Mouse (Mus musculus): ENCODE data around the gene Lmbr1. TPM values are rescaled to one million over a fixed set of nuclear protein-coding genes. Genes with fewer than 3 reads are reported as not detected.
"Not testable (repeated sequence)": the region's sequence is repeated elsewhere in the genome, so short reads cannot be mapped to it uniquely, and the experiment has no call there.

Gene Lmbr1
- 10 to 100 TPM; 10.6 to 12.8 TPM for total RNA-seq (2021)
- long read RNA-seq, experiment 1, full-length matches to known transcripts = 4 of 11 reads
- long read RNA-seq, experiment 1, partial matches to known transcripts = 0 of 11 reads
- long read RNA-seq, experiment 1, other reads (novel, unspliced or antisense) = 7 of 11 reads
- long read RNA-seq, experiment 2, full-length matches to known transcripts = 4 of 5 reads
- long read RNA-seq, experiment 2, partial matches to known transcripts = 0 of 5 reads
- long read RNA-seq, experiment 2, other reads (novel, unspliced or antisense) = 1 of 5 reads

DNA sequence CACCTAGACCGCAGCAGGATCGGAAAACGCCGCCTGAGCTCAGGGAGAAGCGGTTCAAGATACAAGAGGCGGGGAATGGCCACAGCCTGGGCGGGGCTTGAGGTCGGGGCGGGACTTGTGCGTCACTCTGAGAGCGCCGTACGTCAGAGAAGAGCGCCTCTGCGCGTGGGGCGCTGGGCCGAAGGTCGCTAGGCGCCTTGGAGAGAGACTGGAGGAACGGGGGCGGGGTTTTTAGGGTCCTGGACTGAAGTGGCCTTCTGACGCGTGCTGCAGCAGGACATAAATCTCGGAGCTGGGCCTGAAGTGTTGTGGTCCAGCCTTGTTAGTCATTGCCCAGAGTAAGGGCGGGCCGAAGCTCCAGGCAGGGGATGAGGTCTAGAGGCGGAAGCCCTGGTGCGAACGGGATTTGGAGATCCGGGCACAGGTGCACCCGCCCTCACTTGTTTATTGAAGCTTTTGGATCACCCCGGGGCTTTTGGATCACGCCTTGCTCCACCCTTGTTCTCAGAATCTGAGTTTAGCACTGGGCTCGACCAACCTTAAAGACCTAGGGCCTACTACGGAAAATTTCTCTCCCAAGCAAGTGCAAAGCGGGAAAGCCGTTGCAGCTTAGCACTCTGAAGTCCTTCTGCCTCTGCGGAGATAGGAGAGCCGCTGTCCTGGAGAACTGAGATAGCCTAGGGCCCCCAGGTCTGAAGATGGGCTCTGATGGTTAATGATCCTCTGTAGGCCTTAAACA, at the start of gene Lmbr1:
TSS of gene Lmbr1 (minus strand) at position 93 of the 739 bp plus-strand sequence.
- DNase-seq = peak; percentile 95

DNA sequence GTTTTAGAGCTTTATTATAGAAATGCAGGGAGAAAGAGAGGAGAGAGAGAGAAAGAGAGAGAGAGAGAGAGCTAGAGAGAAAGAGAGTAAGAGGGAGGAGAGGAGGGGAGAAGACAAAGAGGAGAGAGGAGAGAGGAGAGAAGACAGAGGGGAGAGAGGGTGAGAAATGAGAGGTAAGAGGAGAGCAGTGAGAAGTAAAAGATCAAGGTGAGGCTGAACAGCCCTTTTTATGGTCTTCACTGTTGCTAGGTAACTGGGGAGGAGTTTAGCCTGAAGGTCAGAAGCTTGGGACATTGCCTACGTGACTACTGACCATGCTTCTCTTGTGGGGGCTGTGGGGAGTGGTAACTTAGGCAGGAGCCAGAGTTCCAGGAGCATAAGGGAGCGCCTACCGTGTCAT, 45.1 kb upstream of the Lmbr1 start:
- DNase-seq = not testable (repeated sequence)

DNA sequence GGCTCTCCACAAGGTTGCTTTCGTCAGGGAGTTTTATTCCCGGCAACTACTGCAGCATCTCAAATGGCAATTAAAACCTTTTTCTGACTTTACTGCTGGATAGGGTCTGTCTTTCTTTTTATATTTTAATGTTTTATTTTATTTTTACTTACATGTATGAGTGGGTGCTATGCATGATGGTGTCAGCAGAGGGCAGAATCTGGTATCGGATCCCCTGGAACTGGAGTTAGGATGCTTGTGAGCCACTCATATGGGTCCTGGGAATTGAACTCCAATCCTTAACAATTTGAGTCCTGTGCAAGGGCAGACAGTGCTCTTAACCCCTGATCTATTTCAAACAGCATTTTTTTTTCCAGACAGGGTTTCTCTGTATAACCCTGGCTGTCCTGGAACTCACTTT, 34.9 kb upstream of the Lmbr1 start:
- peak; percentile 3 to 17 for DNase-seq

DNA sequence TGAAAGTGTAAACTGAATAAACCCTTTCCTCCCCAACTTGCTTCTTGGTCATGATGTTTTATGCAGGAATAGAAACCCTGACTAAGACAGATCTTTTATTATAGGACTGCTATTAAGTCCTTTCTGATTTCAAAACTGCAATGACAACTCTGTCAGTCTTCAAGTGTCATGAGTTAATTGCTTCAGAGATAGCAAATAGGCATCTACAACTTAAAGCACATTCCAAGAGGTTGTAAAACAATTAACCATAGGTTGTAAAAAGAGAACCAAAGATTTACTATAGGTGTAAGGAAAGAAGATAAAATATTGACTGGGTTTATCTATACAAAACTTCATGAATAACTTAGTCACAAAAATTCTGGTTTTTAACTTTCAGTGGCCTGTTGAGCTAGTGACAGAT, 32.7 kb upstream of the Lmbr1 start:
- no peak for DNase-seq

DNA sequence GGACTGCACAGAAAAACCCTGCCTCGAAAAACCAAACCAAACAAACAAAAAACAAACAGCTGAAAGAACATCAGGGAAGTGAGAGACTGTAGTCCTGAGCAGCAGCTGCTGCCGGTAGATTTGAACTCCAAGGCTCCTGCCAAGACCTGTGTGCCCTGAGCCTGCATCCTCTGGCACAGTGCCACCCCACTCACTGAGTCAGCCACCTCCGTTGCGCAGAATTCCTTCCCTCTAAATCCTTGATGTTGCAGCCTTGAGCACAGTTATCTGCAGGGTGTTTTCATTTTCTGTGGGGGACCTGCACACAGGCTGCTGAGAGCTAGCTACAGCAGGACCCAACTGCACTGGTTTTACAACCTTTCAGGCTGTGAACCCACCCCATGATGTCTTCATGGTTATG, 20.2 kb upstream of the Lmbr1 start:
- DNase-seq = peak; percentile 82 to 87

DNA sequence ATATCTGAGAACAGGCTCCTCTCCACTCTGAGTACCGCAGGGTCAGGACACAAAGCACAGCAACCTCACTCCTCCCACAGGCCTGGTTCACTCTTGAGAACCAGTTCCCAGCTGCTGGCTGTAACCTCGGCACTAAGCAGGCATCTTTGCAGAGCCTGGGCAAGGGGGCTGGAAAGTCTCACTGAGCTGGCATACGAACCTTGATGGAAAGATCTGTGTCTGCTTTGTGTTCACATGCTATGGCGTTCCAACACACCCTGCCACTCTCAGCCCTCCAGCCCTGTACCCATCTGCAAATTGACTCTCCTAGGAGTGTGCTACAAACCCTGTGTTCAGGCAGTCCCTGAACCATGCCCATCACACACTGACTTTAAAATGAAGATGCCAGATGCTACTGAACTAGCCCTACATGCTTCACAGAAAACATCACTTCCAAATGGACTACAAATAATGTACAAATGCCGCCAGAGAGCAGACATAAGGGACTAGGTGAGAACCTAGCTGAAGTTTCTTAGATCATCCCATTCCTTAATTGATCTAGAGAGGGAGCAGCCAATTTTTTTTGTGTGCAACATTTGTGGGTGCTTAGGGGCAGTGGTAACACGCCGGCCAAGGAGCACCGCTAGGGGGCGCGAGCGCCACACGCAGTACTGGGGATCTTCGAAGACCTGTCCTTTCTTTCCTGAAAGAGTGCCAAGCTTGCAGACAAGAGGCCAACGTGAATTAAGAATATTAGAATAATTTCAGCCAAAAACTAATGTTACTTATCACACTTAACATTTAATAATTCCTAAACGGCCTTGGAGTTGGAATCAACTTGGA, 11.0 kb upstream of the Lmbr1 start:
- DNase-seq = peak; percentile 90 to 93

DNA sequence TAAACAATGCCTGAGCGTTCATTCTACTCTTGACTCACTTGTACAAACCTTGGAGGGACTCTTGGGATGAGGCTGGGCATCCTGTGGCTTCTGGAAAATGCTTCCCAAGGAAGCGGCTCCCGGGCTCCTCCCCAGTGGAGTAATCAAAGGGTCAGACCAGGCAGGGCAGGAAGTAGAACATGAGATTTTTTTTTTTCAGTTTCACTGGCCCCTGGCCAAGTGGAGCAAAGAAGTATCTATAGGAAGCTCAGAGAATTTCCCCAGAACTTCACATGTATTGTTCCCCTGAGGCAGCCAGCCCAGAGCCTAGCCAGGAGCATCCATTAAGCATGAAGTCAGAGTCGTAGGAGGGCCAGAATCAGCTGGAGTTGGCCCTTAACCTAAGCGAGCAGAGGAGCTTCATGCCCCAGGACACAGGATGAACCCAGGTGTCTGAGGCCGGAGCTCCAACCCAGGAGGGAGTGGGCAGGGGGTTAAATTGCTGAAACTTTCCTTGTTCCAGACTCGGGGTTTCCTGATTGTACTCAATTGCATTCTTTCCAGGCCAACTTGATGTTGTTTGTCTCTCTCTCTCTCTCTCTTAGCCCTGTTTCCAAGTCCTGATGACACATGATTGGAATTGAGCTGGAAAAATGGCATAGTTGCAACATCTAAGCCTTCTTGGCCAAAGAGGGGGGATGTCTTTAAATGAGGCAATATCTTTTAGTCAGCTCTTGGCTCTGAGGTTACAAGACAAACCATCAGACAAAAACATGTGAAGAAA, 10.2 kb upstream of the Lmbr1 start:
- no peak for DNase-seq

DNA sequence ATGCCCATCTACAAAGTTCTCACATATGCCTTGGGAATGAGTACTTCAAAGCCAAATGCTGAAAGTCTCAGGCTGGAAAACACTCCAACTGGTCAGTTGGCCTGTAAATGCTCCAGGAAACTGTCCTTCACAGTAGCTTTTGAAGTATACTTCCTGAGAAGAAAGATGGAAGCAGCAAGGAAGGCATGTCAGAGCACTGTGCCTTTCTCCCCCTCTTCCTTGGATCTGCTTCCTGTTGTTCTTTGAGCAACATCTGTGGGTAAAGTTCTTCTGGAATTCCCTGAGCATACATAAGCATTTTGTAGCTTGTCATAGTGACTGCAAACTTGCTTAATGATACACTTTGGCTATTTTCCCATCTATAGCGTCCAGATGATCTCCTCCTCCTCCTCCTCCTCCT, 9.4 kb upstream of the Lmbr1 start:
- no peak for DNase-seq

DNA sequence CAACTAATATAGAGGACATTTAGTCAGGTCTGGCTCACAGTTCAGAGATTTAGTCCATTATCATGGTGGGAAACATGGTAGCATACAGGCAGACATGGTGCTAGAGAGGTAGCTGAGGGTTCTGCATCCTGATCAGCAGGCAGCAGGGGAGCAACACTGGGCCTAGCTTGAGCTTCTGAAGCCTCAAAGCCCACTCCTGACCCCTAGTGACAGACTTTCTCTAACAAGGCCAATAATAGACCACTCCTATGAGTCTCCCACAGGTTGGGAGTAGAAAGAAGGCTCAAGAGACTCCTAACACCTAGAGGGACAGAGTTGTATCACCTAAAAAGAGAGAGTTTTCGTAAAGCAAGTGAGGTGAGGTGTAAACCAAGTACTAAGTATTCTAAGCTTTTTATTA, 4.6 kb upstream of the Lmbr1 start:
- no peak for DNase-seq

DNA sequence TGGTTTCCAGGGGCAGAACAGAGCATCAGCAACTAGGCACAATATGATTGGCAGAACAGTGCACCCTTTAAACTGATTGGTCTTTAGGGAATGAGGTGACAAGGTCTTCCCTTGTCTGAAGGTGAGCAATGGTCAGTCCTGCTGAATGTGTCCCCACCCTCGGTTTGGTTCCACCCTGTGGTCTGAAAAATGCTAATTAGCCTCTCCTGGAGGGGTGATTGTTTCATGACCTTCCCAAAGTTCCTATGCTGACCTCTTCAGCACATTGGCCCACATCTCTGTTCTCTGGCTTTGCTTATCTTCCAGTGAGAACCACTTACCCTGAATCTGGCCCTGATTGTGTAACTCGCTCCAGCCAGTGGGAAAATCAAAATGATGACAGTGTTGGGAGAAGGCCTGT, 1.9 kb upstream of the Lmbr1 start:
- no peak for DNase-seq

DNA sequence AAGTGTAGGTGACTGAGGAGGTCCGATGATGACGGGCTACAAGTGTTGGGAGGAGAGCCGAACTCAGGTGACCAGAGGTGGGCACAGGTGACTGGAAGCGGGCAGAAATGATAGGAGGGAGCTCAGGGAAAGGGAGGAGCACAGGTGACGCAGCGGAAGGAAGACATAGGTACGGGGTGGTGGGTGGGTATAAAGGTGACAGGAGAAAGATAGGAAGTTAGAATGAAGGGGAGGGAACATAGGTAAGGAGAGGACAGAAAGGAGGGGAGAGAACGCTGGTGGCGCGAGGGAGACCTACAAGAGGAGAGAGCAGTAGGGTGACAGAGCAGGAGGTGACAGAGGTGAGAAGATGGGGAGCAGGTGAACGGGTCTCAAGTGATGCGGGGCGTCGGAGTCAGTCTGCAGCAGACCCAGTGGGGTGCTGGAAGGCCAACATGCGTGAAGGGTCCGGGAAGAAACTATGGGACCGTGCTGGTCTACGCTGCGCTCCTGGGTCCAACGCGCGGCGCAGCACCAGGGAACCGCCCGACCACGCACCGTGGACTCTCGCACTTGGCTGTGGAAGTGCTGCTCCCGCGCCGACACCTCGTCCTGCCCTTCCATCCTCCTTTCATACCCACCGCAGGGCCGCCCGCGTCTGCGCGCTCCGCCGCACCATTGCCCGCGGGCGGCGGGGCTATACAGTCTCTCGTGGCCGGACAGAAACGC, 446 bp downstream of the Lmbr1 start:
- DNase-seq = no peak

DNA sequence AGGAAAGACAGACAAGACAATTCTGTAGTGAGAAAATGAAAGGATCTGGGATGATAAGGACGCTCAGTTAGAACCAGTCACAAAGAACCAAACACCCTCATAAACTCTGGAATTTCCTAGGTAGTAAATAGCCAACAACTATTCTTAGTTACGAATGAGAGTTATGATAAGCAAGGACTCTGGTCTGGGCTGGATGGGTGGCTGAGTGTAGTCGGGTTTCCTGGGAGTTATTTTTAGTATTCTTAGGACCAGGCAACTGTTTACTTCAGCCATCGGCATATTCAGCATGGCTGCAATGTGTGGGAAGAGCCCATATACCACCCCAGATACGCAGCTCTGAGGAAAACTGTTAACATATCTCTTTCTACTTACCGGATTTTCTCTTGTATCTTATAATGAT, 14.7 kb downstream of the Lmbr1 start:
- no peak for DNase-seq

DNA sequence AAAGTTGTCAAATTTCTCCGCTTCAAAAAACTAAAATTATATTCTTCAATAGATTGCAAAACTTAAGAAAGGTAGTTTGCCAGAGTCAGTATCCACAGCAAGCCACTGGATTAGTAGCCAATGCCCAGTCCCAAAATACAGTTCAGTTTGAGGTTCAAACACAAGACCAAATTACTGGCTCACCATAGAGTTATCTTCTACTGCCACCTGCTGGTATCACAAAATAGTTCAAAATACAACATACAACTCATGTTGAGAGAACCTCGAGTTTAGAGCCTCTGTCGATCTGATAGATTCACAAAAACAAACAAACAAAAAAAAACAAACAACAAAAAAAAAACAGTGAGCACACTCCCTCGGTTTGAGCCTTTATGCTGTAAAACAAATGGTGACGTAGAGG, 42.4 kb downstream of the Lmbr1 start:
- DNase-seq = peak in 1 of 2 experiments; percentile 11

DNA sequence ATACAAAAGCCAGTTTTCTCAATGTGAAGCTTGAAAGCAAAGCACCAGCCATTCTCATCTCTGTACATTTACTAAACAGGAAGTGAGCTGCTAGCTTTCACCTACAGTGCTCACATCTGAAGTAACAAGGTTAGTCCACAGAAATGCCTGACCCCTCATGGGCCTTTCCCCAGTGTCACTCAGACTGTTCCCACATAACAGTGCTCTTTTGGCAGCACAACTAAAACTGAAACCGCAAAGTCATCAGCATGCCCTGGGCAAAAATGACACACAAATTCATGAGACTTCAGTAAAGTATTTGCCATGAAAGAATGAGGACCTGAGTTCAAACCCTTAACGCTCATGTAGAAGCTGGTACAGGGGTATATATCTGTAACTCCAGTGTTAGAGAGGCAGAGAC, 55.7 kb downstream of the Lmbr1 start:
- DNase-seq = no peak

DNA sequence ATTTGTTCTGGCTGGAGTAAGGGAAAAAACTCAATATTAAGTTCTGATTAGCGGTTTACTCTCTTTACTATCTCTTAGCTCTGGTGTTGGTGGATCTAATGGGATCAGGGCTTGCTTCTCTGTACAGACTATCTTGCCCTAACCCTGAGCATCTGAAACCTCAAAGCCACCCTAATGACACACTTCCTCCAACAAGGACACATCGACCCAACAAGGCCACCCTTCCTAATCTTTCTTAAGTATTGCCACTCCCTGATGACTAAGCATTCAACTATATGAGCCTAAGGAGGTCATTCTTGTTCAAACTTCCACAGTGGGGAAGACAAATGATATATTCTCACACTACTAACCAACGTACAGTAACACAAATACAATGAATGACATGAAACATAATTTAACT, 69.0 kb downstream of the Lmbr1 start:
- DNase-seq = no peak

DNA sequence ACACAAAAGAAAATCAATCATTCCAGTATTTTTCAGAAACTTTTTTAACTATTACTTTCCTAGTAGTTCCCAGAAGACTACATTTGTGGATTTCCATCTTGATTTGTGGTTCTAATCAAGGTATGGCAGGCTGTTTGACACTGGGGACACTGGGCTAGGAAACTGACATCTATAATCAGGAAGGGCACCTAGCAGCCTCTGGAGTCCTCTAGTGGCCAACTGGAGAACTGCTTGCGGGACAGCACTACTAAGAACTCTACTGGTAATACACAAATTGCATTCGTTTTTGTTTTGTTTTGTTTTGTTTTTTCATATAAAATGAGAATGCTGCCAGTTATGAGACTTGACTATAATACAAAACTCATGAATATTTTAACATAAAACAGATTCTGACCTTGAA, 85.0 kb downstream of the Lmbr1 start:
- peak; percentile 65 to 74 for DNase-seq

DNA sequence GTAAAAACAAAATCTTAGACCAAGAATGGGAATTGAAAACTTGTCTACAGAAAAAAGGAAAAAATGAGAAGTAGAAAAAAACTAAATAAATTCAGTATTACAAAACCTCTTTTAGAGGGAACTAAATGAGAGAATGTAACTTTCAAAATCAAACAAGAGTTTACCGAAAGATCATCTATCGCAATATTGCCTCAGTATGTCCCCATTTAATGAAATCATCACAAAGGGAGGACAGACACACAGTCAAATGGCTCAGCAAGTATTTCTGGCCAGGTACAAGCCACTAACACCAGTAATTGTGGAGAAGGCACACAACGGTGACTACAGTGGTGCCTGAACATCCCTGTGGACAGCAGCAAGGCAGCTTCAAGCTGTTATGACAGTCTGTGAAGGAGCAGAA, 88.1 kb downstream of the Lmbr1 start:
- no peak for DNase-seq

DNA sequence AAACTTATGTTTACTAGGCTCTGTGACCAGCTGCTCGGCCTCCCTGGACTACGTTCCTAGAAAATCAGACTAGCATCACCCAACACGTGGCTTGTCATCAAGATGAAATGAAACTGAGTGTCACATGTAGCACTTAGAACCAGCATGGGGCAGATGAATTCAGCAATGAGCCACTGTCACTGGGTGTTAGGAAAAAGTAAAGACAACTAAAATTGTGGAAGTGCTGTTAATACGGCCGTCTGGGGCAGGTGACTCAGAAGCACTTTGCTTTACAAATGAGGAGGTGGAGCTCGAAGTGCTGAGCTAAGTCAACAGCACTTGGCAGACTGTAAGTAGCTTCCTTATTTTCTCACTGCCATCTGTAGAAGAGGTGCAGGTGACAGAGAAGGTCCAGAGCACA, 88.5 kb downstream of the Lmbr1 start:
- no peak for DNase-seq

DNA sequence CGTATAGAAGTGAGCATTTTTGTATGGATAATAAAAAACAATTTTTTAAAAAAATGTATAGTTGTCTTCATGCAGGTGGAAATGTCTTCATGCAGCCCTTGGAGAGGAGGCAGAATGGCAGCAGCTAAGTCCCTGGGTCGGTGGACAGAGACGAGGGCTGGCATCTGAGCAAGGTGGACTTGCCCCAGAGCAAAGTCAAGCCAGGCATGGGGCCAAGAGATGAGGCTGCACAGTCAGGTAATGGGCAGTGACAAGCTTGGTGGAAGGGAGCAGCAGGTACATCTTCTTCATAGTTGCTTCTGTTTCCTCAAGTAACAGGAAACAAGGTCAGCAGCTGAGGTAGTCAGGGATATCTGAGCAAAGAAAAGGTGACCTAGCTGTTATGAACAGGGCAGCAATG, 97.1 kb downstream of the Lmbr1 start:
- DNase-seq = no peak

DNA sequence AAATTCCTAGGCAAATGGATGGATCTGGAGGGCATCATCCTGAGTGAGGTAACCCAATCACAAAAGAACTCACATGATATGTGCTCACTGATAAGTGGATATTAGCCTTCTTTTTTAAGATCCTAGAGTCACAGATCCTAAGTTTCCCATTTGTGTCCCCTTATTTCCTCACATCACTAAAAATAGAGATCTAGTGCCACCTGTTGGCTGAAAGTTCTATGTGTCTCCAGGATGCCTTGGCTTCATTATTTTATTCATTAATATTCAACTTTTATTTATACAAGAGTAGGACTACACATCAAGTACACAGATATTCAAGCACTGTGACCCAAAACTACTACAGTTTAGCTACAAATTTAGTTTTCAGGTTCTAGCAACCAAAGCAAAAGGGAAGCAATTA, 103.4 kb downstream of the Lmbr1 start:
- DNase-seq = peak in 1 of 2 experiments; percentile 24

DNA sequence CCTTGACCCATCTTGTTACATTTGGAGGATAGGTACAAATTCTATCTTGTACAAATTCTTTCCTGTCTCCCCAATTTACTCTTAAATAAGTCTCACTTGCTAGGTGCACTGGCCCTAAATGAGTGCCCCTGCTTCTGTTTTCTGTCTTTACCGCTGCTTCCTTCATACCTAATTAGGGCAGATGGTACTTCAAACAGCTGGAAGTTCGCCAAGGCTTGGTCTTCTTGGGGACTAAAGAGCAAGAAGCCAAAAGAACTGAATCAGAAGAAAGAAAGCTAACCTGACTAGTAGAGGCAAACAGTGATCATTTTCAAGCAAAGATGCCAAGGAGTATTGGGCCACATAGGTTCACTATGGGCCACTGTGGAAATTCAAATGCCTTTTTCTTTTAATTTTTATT, 104.8 kb downstream of the Lmbr1 start:
- DNase-seq = no peak

DNA sequence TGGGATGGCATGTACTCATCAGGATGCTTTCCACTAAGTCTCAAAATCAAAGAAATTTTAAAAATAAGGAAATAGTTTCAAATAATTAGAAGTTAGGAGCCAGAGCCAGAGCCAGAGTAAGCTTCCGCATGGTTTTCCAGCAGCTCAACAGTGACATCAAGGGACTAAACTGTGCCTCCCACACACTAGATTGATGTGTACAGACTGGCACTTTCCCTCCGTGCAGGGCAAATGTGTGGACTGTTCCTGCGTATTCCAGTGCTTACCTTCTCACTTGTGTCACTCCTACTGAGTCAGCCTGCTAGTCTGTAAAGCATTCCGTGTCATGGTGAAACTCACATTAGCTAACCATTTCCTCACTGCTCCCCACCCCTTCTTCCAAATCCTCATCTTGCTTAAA, 107.3 kb downstream of the Lmbr1 start:
- DNase-seq = peak; percentile 15 to 33
